Mouse (Mus musculus): Measurements from ENCODE around the gene Ranbp17. TPM values are rescaled to one million over a fixed set of nuclear protein-coding genes. Genes with fewer than 3 reads are reported as not detected.

Ranbp17 gene
- polyA plus RNA-seq, 1 experiment from 2014 or later, result 9.5 TPM

- Histone ChIP-seq H3K9ac (replicated peaks) (no peak overlapping the region), H3K4me3 (no peak overlapping the region), H3K4me2 (replicated peaks) (no peak overlapping the region), H3K9me3 (no peaks in the 10 kb centered on the region), H3K27me3 (peaks cover 11% of the 10 kb centered on the region), H3K4me1 (peaks cover 7% of the 10 kb centered on the region), H3K36me3 (no peaks in the 10 kb centered on the region), H3K27ac (replicated peaks) (no peak overlapping the region)
- WGBS, result 20% methylated on average over 1 of the region's 1 CpGs
- no peak for ATAC-seq (replicated peaks)
These were observed 333.7 kb downstream of the Ranbp17 start for GRCm38 (mm10) chr11:33179802-33180201.

DNA sequence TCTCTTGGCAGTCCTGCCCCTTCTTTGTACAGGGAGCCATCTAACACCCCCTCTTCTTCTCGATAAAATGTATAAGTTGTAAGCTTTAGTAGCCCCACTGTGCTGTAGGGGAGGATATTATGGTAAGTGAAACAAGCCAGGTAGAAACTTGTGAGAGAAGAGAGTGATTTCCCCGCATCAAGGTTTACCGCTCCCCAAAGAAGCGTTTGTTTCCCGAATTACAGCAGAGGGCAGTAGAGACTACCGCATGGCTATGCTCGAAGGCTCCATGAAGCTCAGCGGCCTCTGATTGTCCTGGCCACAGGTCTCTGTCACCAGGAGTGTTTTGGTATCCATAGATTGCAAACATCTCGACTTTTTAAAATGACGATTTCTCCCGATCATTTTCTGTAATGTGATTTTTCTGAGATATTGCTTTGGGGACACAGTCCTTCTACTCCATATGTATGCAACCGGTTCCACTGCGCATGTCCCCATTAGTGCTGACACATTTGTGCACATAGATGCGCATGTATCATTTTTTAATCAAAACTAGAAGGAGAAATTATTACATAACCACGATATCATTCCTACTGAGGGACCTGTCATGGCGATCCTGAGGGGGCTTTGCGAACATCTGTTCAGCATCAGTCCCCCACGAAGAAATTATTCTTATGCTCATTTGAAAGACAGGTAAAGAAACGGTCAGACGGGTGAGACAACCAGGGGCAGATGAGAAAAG is 336.9 kb downstream of the Ranbp17 start:
- peaks cover 11% of the 10 kb centered on the region for H3K27me3 ChIP-seq
- H3K9ac ChIP-seq (replicated peaks), result no peak overlapping the region
- no peaks in the 10 kb centered on the region for H3K36me3 ChIP-seq
- ATAC-seq (replicated peaks), result peak; percentile 80; the same call in 1 of the 2 replicates
- H3K4me3 ChIP-seq, result no peak overlapping the region
- no peaks in the 10 kb centered on the region for H3K9me3 ChIP-seq
- no peak overlapping the region for H3K27ac ChIP-seq (replicated peaks)
- H3K4me2 ChIP-seq (replicated peaks), result no peak overlapping the region
- peaks cover 7% of the 10 kb centered on the region for H3K4me1 ChIP-seq
- WGBS, result 35% methylated on average over 20 of the region's 20 CpGs

GRCm38 (mm10) chr11:33175768-33176167 is 337.8 kb downstream of the Ranbp17 start:
- H3K4me2 ChIP-seq (replicated peaks), result no peak overlapping the region
- ATAC-seq (replicated peaks), result no peak
- H3K4me3 ChIP-seq, result no peak overlapping the region
- H3K36me3 ChIP-seq, result no peaks in the 10 kb centered on the region
- no peak overlapping the region for H3K9ac ChIP-seq (replicated peaks)
- H3K27me3 ChIP-seq, result peaks cover 14% of the 10 kb centered on the region
- H3K4me1 ChIP-seq, result peaks cover 5% of the 10 kb centered on the region
- no peak overlapping the region for H3K27ac ChIP-seq (replicated peaks)
- 81% methylated on average over 2 of the region's 3 CpGs for WGBS
- no peaks in the 10 kb centered on the region for H3K9me3 ChIP-seq

DNA sequence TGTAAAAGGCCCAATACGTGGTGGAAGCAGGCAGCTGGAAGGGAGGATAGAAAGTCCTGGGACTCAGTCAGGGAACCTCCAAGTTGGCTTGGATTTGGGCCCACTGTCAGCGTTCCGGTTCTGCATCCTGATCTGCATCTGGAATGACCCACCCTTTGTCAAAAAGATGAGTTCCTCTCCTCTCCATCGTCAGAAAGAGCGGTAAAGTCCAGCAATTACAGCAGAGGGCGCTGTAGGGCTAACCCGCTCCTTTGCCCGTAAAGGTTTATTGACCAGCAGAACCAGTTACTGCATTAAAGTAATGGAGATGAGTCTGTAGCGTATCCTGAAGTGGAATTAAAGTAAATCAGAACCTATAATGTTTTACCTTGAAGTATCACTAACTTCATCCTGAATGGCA is 343.1 kb downstream of the Ranbp17 start:
- ATAC-seq (replicated peaks), result no peak
- Histone ChIP-seq H3K4me2 (replicated peaks) (no peak overlapping the region), H3K27me3 (0 out of 2 replicates have a peak, but pooled peaks cover 2% of the 10 kb centered on the region), H3K4me3 (no peak overlapping the region), H3K9me3 (no peaks in the 10 kb centered on the region), H3K9ac (replicated peaks) (no peak overlapping the region), H3K4me1 (no peaks in the 10 kb centered on the region), H3K36me3 (no peaks in the 10 kb centered on the region), H3K27ac (replicated peaks) (no peak overlapping the region)
- 16% methylated on average over 9 of the region's 9 CpGs for WGBS

- peak within 1 kb of the TSS; percentile 77 for H3K4me2 ChIP-seq (replicated peaks)
- no peaks in the 10 kb centered on the region for H3K27me3 ChIP-seq
- peak within 1 kb of the TSS; percentile 98 for H3K27ac ChIP-seq (replicated peaks)
- ATAC-seq (replicated peaks), result peak; percentile 97
- peaks cover 17% of the 10 kb centered on the region for H3K4me1 ChIP-seq
- peaks cover 30% of the 10 kb centered on the region for H3K36me3 ChIP-seq
- WGBS, result 4% methylated on average over 49 of the region's 49 CpGs
- peak within 1 kb of the TSS; percentile 93 for H3K9ac ChIP-seq (replicated peaks)
- H3K4me3 ChIP-seq, result peak within 1 kb of the TSS; percentile 94
- no peaks in the 10 kb centered on the region for H3K9me3 ChIP-seq
These were observed 350.5 kb downstream of the Ranbp17 start, which contains the start of gene Npm1 for GRCm38 (mm10) chr11:33162998-33163506. TSS of gene Npm1 (minus strand) at chr11:33163206.

GRCm38 (mm10) chr11:33162211-33162997 is 351.1 kb downstream of the Ranbp17 start:
- H3K4me2 ChIP-seq (replicated peaks), result peak overlapping the region; percentile 77
- H3K4me3 ChIP-seq, result peak overlapping the region; percentile 94
- peaks cover 17% of the 10 kb centered on the region for H3K4me1 ChIP-seq
- peak overlapping the region; percentile 93 for H3K9ac ChIP-seq (replicated peaks)
- H3K36me3 ChIP-seq, result peaks cover 36% of the 10 kb centered on the region
- 2% methylated on average over 53 of the region's 53 CpGs for WGBS
- H3K27ac ChIP-seq (replicated peaks), result peak overlapping the region; percentile 91
- ATAC-seq (replicated peaks), result peak; percentile 56
- no peaks in the 10 kb centered on the region for H3K9me3 ChIP-seq
- no peaks in the 10 kb centered on the region for H3K27me3 ChIP-seq

Other genes with a start within 250 kb of the Ranbp17 start
- gene Gm12117, start 237.0 kb downstream of the Ranbp17 start, polyA plus RNA-seq (2015; fragmentation: Nextera tagmentation; extraction: Ambion mirVana), result not detected in 2 replicates
- gene Gabrp, start 65.2 kb upstream of the Ranbp17 start, polyA plus RNA-seq (2015; fragmentation: Nextera tagmentation; extraction: Ambion mirVana), result not detected in 2 replicates
- gene D130052B06Rik, start 85.6 kb upstream of the Ranbp17 start, polyA plus RNA-seq (2015; fragmentation: Nextera tagmentation; extraction: Ambion mirVana), result not detected in 2 replicates

All from forebrain, embryonic 15.5 days (tissue).